In the genomic region with DNA sequence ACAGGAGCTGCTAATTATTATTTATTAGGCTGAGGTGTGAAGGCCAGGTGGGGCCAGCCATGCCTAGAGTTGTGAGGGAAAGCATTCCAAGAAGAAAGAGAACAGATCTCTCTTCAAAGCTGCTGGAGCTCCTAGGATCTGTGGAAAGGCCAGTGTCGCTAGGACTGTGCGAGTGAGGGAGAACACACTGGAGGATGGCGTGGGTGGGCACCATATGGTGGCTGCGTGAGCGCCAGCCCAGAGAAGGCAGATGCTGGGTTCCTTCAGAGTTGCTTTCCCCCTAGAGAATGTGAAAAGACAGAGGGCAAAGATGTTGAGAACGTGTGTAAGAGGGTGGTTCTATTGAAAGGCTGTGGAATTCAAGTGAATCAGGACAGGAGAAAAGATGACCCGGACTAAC, we compare ENCODE assay signal across 12 mouse cellular contexts. TPM values are rescaled to one million over a fixed set of nuclear protein-coding genes. Genes with fewer than 3 reads are reported as not detected.
DNase-seq lines count a peak whose midpoint lies in the region.
"Had no signal": no experiment of that assay in that cellular context is flagged by ENCODE, and none has a peak within 500 bp of the region (broad histone marks: within the 10 kb centered on the region; RNA-seq: fewer than 3 reads in every experiment).

No protein-coding gene starts in this region.

- DNase-seq in cerebellum, adult 11-12 months, result peak; percentile 74
- peak; percentile 58 to 66 for DNase-seq in cerebellum, postnatal 36 days
- DNase-seq in layer of hippocampus, adult 9-10 months (ENCODE audit: low spot score), result peak; percentile 35
- DNase-seq in left cerebral cortex, postnatal 36 days (ENCODE audit: low spot score in 2 of 2), result peak; percentile 83 to 89
- no peak for DNase-seq in urinary bladder, adult 18-20 months (ENCODE audit: low spot score in 2 of 2)
- DNase-seq in thymus, postnatal 0 days (ENCODE audit: low spot score), result no peak
- no peak for DNase-seq in lung, postnatal 36 days
- DNase-seq in heart, adult 8-10 months (ENCODE audit: low spot score), result no peak
- DNase-seq: gastrocnemius, postnatal 10 days; kidney, adult 18-20 months had no signal

- intact Hi-C loops in left cerebral cortex, postnatal 36 days (cut with DNase I), result no loop called here

RNA-seq across cellular contexts. Expression of a gene that starts 30.6 kb away (rescaled TPM):
- 100 to 1,000 TPM; 120 to 127 TPM for total RNA-seq in left cerebral cortex, postnatal 36 days (2021)
- polyA plus RNA-seq in thymus, postnatal 0 days (2015; fragmentation: Nextera tagmentation; extraction: Ambion mirVana), result 0.04 and 0.05 TPM in 2 replicates
- under 1 TPM; 0.09 to 0.57 (median 0.27) TPM for total RNA-seq in heart, adult 8-10 months (2022)
- total RNA-seq: CH12.LX; liver, adult 2 months had no signal
- polyA plus RNA-seq: liver, adult 2 months had no signal

Comparison
In these comparisons a context has a peak if more than half of its experiments do, and no peak if none do; other contexts are left out.
1. DNase-seq: peak in cerebellum, adult 11-12 months (single experiment), cerebellum, postnatal 36 days (2 of 2), layer of hippocampus, adult 9-10 months (single experiment) and left cerebral cortex, postnatal 36 days (2 of 2); none in urinary bladder, adult 18-20 months (0 of 2), thymus, postnatal 0 days (single experiment), lung, postnatal 36 days (single experiment) and heart, adult 8-10 months (single experiment).
2. RNA of a gene that starts 30.6 kb away (total RNA-seq): 120 to 127 TPM in left cerebral cortex, postnatal 36 days; 0.09 to 0.57 TPM in heart, adult 8-10 months; every median in the first group is over 10 times any median in the second.